1 mouse cellular context compared by ENCODE assay signal in the genomic region with DNA sequence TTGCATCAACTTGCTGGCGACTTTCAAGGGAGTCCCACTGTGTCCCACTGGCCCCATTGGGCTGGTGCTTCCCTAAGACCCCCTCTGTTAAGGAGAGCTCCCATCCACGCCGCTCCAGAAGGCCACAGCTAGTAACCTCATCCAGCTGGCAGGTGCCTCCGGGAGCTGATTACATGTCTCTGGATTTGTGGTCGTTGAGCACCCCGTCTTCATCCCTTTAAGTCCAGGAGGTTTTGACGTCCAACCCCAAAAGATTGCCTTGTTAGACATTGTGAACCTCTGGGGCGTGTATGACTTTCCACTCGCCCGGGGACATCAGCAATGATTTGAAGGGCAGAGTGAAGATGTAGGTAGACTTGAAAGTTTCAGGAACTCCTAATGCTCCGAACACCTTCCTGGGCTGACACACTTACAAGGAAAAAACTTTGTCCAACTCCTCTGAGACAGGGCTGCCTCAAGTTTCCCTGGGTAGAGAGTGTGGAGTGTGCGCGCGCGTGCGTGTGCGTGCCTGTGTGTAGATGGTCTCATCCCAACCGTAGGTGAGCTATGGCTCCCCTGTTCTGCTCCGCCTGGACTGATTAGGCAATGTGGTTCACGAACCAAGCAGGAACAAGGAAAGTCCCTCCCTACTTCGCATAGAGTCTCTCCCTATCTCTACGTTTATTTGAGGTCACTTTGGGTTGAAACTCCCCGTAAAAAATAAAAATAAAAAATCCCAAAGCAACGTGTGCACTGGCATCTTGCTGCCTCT.
TF ChIP-seq lines count a peak whose summit lies in the region.

No protein-coding gene starts in this region.

TF ChIP-seq in MEL, 35 proteins besides CTCF, POLR2A, EP300 and RAD21 (continued from another document):
- TF ChIP-seq MXI1 (IDR thresholded peaks at IDR 0.05; ENCODE audit: low read depth, low read length) (peak; percentile 75), MAFK (IDR thresholded peaks at IDR 0.05; ENCODE audit: borderline replicate concordance, low read depth, low read length) (no peak), USF1 (IDR thresholded peaks at IDR 0.05; ENCODE audit: low read depth, low read length) (no peak), TBP (IDR thresholded peaks at IDR 0.05; ENCODE audit: low read depth, low read length) (no peak; the same call in 1 of the 2 replicates), POLR2AphosphoS2 (IDR thresholded peaks at IDR 0.05; ENCODE audit: low read length) (no peak), KAT2A (conservative IDR thresholded peaks at IDR 0.05; ENCODE audit: low read depth, low read length) (no peak), SMC3 (IDR thresholded peaks at IDR 0.05; ENCODE audit: low read depth, low read length) (no peak), USF2 (IDR thresholded peaks at IDR 0.05; ENCODE audit: borderline replicate concordance in 1 of 2, insufficient read depth in 1 of 2, low read depth in 1 of 2, low read length in 2 of 2) (no peak), SIN3A (IDR thresholded peaks at IDR 0.05; ENCODE audit: low read length) (no peak), MYC (IDR thresholded peaks at IDR 0.05; ENCODE audit: low read depth, low read length) (peak; percentile 81; the same call in 1 of the 2 replicates), MAZ (IDR thresholded peaks at IDR 0.05; ENCODE audit: low read depth, low read length) (no peak), MEF2A (IDR thresholded peaks at IDR 0.05; ENCODE audit: extremely low read depth, insufficient replicate concordance, low read depth, low read length, poor library complexity, severe bottlenecking) (no peak), JUND (IDR thresholded peaks at IDR 0.05; ENCODE audit: low read depth, low read length) (no peak), NELFE (IDR thresholded peaks at IDR 0.05; ENCODE audit: low read depth, low read length) (peak; percentile 71), POLR2AphosphoS5 (IDR thresholded peaks at IDR 0.05; ENCODE audit: borderline replicate concordance, low read depth, low read length) (no peak), ZNF384 (IDR thresholded peaks at IDR 0.05; ENCODE audit: low read depth, low read length) (no peak), ZKSCAN1 (IDR thresholded peaks at IDR 0.05; ENCODE audit: low read depth, low read length) (no peak), GABPA (IDR thresholded peaks at IDR 0.05; ENCODE audit: low read depth, low read length) (no peak), CHD2 (IDR thresholded peaks at IDR 0.05; ENCODE audit: low read length) (no peak), TAL1 (IDR thresholded peaks at IDR 0.05; ENCODE audit: low read length) (no peak), E2F4 (IDR thresholded peaks at IDR 0.05; ENCODE audit: borderline replicate concordance, low read depth, low read length) (no peak), MYB (IDR thresholded peaks at IDR 0.05; ENCODE audit: low read depth, low read length) (no peak), CHD1 (IDR thresholded peaks at IDR 0.05; ENCODE audit: low read depth, low read length) (0 out of 2 replicates have a peak, but pooled peaks have one; percentile 68), ELF1 (IDR thresholded peaks at IDR 0.05; ENCODE audit: low read depth, low read length) (no peak), ZC3H11A (IDR thresholded peaks at IDR 0.05; ENCODE audit: low read depth, low read length) (no peak), RCOR1 (IDR thresholded peaks at IDR 0.05; ENCODE audit: low read depth, low read length) (peak; percentile 11; the same call in 1 of the 2 replicates), GATA1 (IDR thresholded peaks at IDR 0.05; ENCODE audit: low read depth, low read length) (no peak), TCF12 (IDR thresholded peaks at IDR 0.05; ENCODE audit: low read depth, low read length) (no peak), MAX (IDR thresholded peaks at IDR 0.05; ENCODE audit: low read length) (peak; percentile 28; the same call in 1 of the 2 replicates)
